ENCODE assay signal across 16 mouse cellular contexts in genomic region chr7:118428937-118429336, GRCm38 (mm10). TPM values are rescaled to one million over a fixed set of nuclear protein-coding genes. Genes with fewer than 3 reads are reported as not detected.
DNase-seq lines count a peak whose midpoint lies in the region; ATAC-seq lines count a peak whose summit lies in the region.
"Had no signal": no experiment of that assay in that cellular context is flagged by ENCODE, and none has a peak within 500 bp of the region (broad histone marks: within the 10 kb centered on the region; RNA-seq: fewer than 3 reads in every experiment).

No protein-coding gene starts in this region.

- peak; percentile 11 for DNase-seq in adrenal gland, postnatal 14 days
- no peak for DNase-seq in adrenal gland, adult 18-20 months (ENCODE audit: low spot score in 2 of 2)
- peak; percentile 41 to 74 for DNase-seq in frontal cortex, postnatal 10 days (ENCODE audit: low spot score in 2 of 2)
- peak; percentile 69 to 89 for DNase-seq in layer of hippocampus, postnatal 14 days (ENCODE audit: low spot score in 2 of 2)
- peak; percentile 85 to 91 for DNase-seq in right cerebral cortex, adult 2 months (ENCODE audit: low spot score in 2 of 2)
- DNase-seq in yolk sac, embryonic 10.5 days (ENCODE audit: low spot score): no peak
- DNase-seq: gastrocnemius, postnatal 10 days; heart, postnatal 36 days; lung, postnatal 36 days had no signal

- no peaks in the 10 kb centered on the region for H3K4me1 ChIP-seq in hindbrain, embryonic 16.5 days (ENCODE audit: control insufficient read depth, insufficient read depth, low read depth, low read length)
- H3K4me1 ChIP-seq: limb, embryonic 12.5 days; liver, embryonic 15.5 days; midbrain, embryonic 15.5 days; neural tube, embryonic 12.5 days had no signal

- no peak overlapping the region for H3K9ac ChIP-seq in hindbrain, embryonic 16.5 days (ENCODE audit: low read depth, low read length)
- H3K9ac ChIP-seq: limb, embryonic 12.5 days; liver, embryonic 15.5 days; midbrain, embryonic 15.5 days; neural tube, embryonic 12.5 days had no signal

- no peaks in the 10 kb centered on the region for H3K36me3 ChIP-seq in hindbrain, embryonic 16.5 days (ENCODE audit: control insufficient read depth, insufficient read depth, low read length)
- H3K36me3 ChIP-seq: limb, embryonic 12.5 days; liver, embryonic 15.5 days; midbrain, embryonic 15.5 days; neural tube, embryonic 12.5 days had no signal

- ATAC-seq in hindbrain, embryonic 16.5 days: no peak
- no peak for ATAC-seq in monocyte, adult 5-6 weeks (replicated peaks; ENCODE audit: insufficient number of reproducible peaks, low FRiP score, low TSS enrichment, poor library complexity, severe bottlenecking)
- ATAC-seq: midbrain, embryonic 15.5 days; Patski had no signal

- no peak overlapping the region for H3K4me3 ChIP-seq in hindbrain, embryonic 16.5 days (ENCODE audit: low read length)
- H3K4me3 ChIP-seq: limb, embryonic 12.5 days; liver, embryonic 15.5 days; midbrain, embryonic 15.5 days; neural tube, embryonic 12.5 days had no signal

- no peak overlapping the region for H3K27ac ChIP-seq in hindbrain, embryonic 16.5 days (ENCODE audit: low read depth, low read length)
- H3K27ac ChIP-seq: limb, embryonic 12.5 days; liver, embryonic 15.5 days; midbrain, embryonic 15.5 days; neural tube, embryonic 12.5 days had no signal

- no peak overlapping the region for H3K4me2 ChIP-seq in hindbrain, embryonic 16.5 days (ENCODE audit: low read length)
- H3K4me2 ChIP-seq: limb, embryonic 12.5 days; liver, embryonic 15.5 days; midbrain, embryonic 15.5 days; neural tube, embryonic 12.5 days had no signal

- H3K9me3 ChIP-seq in hindbrain, embryonic 16.5 days (ENCODE audit: control insufficient read depth, low read length): no peaks in the 10 kb centered on the region
- H3K9me3 ChIP-seq: limb, embryonic 12.5 days; liver, embryonic 15.5 days; midbrain, embryonic 15.5 days; neural tube, embryonic 12.5 days had no signal

- WGBS in hindbrain, embryonic 16.5 days: 71% methylated on average over 2 of the region's 2 CpGs

- no peaks in the 10 kb centered on the region for H3K27me3 ChIP-seq in hindbrain, embryonic 16.5 days (replicated peaks; ENCODE audit: control insufficient read depth, insufficient read depth, low read length)
- H3K27me3 ChIP-seq: limb, embryonic 12.5 days; liver, embryonic 15.5 days; midbrain, embryonic 15.5 days; neural tube, embryonic 12.5 days; Patski had no signal

RNA-seq across cellular contexts. Expression of gene Syt17, which starts 19.1 kb away (rescaled TPM):
- 7.2 and 9.4 TPM in 2 replicates for total RNA-seq in adrenal gland, postnatal 14 days (2021)
- total RNA-seq in adrenal gland, adult 18-20 months (2021): 1 to 10 TPM; 5.3 to 7.2 TPM
- 10 to 100 TPM; 64.6 to 64.9 TPM for total RNA-seq in layer of hippocampus, postnatal 14 days (2021)
- 27.4 and 28.3 TPM in 2 replicates for polyA plus RNA-seq in hindbrain, embryonic 16.5 days (2015; fragmentation: Nextera tagmentation; extraction: Ambion mirVana)
- not detected in 3 replicates for total RNA-seq in monocyte, adult 5-6 weeks (2017)

Comparison
In these comparisons a context has a peak if more than half of its experiments do, and no peak if none do; other contexts are left out.
1. DNase-seq: peak in adrenal gland, postnatal 14 days (single experiment), frontal cortex, postnatal 10 days (2 of 2), layer of hippocampus, postnatal 14 days (2 of 2) and right cerebral cortex, adult 2 months (2 of 2); none in adrenal gland, adult 18-20 months (0 of 2) and yolk sac, embryonic 10.5 days (single experiment).